Mouse (Mus musculus) spleen, adult 2 months (tissue): ENCODE results near the gene DXBay18. TPM values are rescaled to one million over a fixed set of nuclear protein-coding genes. Genes with fewer than 3 reads are reported as not detected.

Source experiments
- polyA plus RNA-seq: library from polyadenylated mRNA; depleted of rRNA; stranded (reverse); fragments of >200 nt; gene quantifications from 2 replicates; pipeline ENCODE4 v1.2.3, GENCODE M21; 2012; rRNA removed

Gene DXBay18
- polyA plus RNA-seq, 1 experiment: not detected

Other genes with a start within 250 kb of the DXBay18 start
- gene Cetn2, start 231.0 kb downstream of the DXBay18 start, polyA plus RNA-seq: 2.7 and 3.5 TPM in 2 replicates
- gene Nsdhl, start 230.9 kb downstream of the DXBay18 start, polyA plus RNA-seq: 3.4 and 4.2 TPM in 2 replicates
- gene Zfp185, start 162.1 kb downstream of the DXBay18 start, polyA plus RNA-seq: 0.14 and 0.19 TPM in 2 replicates
- gene Pnma5, start 112.3 kb downstream of the DXBay18 start, polyA plus RNA-seq: not detected in 2 replicates
- not detected in 2 replicates for gene Pnma3, start 84.7 kb downstream of the DXBay18 start, polyA plus RNA-seq
- gene Xlr4a, start 67.0 kb downstream of the DXBay18 start, polyA plus RNA-seq: 0.64 and 0.67 TPM in 2 replicates
- gene Xlr3a, start 52.4 kb downstream of the DXBay18 start, polyA plus RNA-seq: 0.11 TPM in 1 of 2 replicates, not detected in the other
- gene Gm14685, start 32.4 kb downstream of the DXBay18 start, polyA plus RNA-seq: not detected in 2 replicates
- gene Xlr5b, start 654 bp downstream of the DXBay18 start, polyA plus RNA-seq: not detected in 2 replicates
- not detected in 2 replicates for gene Spin2d, start 27.5 kb upstream of the DXBay18 start, polyA plus RNA-seq
- gene Xlr3b, start 42.8 kb upstream of the DXBay18 start, polyA plus RNA-seq: 0.07 and 1.1 TPM in 2 replicates
- 1.7 and 2.2 TPM in 2 replicates for gene Xlr4b, start 64.9 kb upstream of the DXBay18 start, polyA plus RNA-seq
- gene F8a, start 78.8 kb upstream of the DXBay18 start, polyA plus RNA-seq: 9.9 and 16.7 TPM in 2 replicates
- gene Xlr4c, start 93.7 kb upstream of the DXBay18 start, polyA plus RNA-seq: 0.97 and 1.4 TPM in 2 replicates
- not detected in 2 replicates for gene Xlr3c, start 115.9 kb upstream of the DXBay18 start, polyA plus RNA-seq
- gene Xlr5a, start 143.5 kb upstream of the DXBay18 start, polyA plus RNA-seq: not detected in 2 replicates
- not detected in 2 replicates for gene Xlr5c, start 143.5 kb upstream of the DXBay18 start, polyA plus RNA-seq
- not detected in 2 replicates for gene Gm45015, start 187.4 kb upstream of the DXBay18 start, polyA plus RNA-seq
- 10.3 and 12.7 TPM in 2 replicates for gene Zfp275, start 193.2 kb upstream of the DXBay18 start, polyA plus RNA-seq
- not detected in 2 replicates for gene Gm18336, start 249.3 kb upstream of the DXBay18 start, polyA plus RNA-seq